Mouse (Mus musculus): ENCODE data around the gene Nup210. TPM values are rescaled to one million over a fixed set of nuclear protein-coding genes. Genes with fewer than 3 reads are reported as not detected.

Nup210 gene
- polyA plus RNA-seq, 1 experiment from 2014 or later: 11.7 TPM

DNA sequence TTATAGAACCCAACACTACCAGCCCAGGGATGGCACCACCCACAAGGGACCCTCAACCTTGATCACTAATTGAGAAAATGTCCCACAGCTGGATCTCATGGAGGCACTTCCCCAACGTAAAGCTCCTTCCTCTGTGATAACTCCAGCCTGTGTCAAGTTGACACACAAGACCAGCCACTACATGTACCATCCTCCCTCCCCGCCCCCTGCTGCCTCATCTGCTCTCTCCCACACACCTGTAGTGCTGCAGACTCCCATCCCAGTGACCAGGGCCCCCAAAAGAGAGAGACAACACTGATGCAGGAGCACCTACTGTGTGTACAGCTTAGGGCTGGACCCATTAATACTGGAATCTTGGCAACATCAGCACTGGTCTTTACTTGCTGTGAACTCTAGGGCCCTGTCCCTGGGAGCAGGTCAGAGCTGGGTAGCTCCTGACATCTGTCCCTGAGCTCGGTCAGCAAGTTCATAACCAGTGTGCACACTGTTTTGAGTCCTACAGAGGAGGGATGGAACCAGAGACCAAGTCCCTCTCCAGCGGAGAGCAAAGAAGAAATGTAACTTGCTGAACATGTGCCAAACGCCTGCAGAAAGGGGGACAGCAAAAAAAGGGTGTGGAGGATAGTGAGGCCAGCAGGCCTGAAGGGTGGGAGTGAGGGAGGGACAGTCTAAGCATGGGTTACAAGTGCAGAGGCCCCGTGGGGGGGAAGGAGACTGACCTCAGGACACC is 45.0 kb upstream of the Nup210 start:
- ATAC-seq (replicated peaks; ENCODE audit: low FRiP score, low read depth) (no peak), DNase-seq (ENCODE audit: low spot score) (no peak)
- TF ChIP-seq CTCF (IDR thresholded peaks at IDR 0.05; ENCODE audit: low read depth): no peak
- Histone ChIP-seq H3K9ac (ENCODE audit: low read depth, low read length) (no peak overlapping the region), H3K36me3 (ENCODE audit: insufficient read depth, low read length) (no peaks in the 10 kb centered on the region; the same call in 1 of the 2 replicates), H3K4me3 (replicated peaks; ENCODE audit: low read depth, low read length) (no peak overlapping the region), H3K4me1 (replicated peaks; ENCODE audit: insufficient read depth, low read length) (peaks cover 11% of the 10 kb centered on the region; the same call in 1 of the 2 replicates), H3K27ac (no peak overlapping the region), H3K27me3 (ENCODE audit: insufficient read depth, low read length) (no peaks in the 10 kb centered on the region), H3K9me3 (replicated peaks; ENCODE audit: low read length) (no peaks in the 10 kb centered on the region), H3K4me2 (ENCODE audit: low read length) (no peak overlapping the region)
- 67% methylated on average over 6 of the region's 6 CpGs for WGBS

DNA sequence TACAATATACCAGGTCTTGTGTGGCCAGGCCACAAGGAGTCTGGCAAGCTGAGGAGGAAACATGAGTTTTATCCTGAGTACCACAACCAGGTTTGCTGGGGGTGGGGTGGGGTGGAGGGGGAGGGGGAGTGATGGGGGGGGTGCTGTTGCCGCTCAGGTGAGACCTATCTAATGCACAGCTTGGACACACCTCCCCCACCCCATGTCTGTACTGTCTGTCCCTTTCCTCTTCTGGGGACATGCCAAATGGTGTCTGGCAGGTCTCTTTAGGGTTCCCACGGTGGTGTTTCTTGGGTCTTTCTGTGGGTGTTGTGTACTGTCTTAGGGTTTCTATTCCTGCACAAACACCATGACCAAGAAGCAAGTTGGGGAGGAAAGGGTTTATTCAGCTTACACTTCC is 44.3 kb upstream of the Nup210 start:
- no peak overlapping the region for H3K27ac ChIP-seq
- H3K36me3 ChIP-seq (ENCODE audit: insufficient read depth, low read length): no peaks in the 10 kb centered on the region
- H3K4me1 ChIP-seq (replicated peaks; ENCODE audit: insufficient read depth, low read length): peaks cover 11% of the 10 kb centered on the region; the same call in 1 of the 2 replicates
- TF ChIP-seq CTCF (IDR thresholded peaks at IDR 0.05; ENCODE audit: low read depth): no peak
- no peak overlapping the region for H3K9ac ChIP-seq (ENCODE audit: low read depth, low read length)
- ATAC-seq (replicated peaks; ENCODE audit: low FRiP score, low read depth): no peak
- no peaks in the 10 kb centered on the region for H3K9me3 ChIP-seq (replicated peaks; ENCODE audit: low read length)
- DNase-seq (ENCODE audit: low spot score): no peak
- 48% methylated on average over 2 of the region's 2 CpGs for WGBS
- no peaks in the 10 kb centered on the region for H3K27me3 ChIP-seq (ENCODE audit: insufficient read depth, low read length)
- H3K4me2 ChIP-seq (ENCODE audit: low read length): no peak overlapping the region
- no peak overlapping the region for H3K4me3 ChIP-seq (replicated peaks; ENCODE audit: low read depth, low read length)

DNA sequence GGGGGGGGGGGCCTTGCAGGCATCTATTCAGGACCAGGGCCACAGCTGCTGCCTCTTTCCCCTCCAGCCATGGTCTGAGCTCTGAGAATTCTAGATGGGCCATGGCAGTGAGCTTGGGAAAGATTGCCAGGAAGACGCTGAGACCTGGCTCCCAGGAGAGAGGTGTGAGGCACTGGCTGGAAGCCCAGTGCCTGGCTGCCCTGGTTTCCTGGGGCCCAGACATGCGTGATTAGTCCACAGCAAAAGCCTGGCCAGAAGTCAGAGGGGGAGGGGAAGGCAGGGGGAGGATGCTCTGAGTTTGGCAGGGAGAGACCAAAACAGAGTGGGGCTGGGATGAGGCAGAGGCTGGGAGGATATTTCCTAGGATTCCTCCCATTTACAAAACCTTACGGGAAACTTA is 43.8 kb upstream of the Nup210 start:
- Histone ChIP-seq H3K9me3 (replicated peaks; ENCODE audit: low read length) (no peaks in the 10 kb centered on the region), H3K9ac (ENCODE audit: low read depth, low read length) (no peak overlapping the region), H3K27me3 (ENCODE audit: insufficient read depth, low read length) (no peaks in the 10 kb centered on the region), H3K4me2 (ENCODE audit: low read length) (no peak overlapping the region), H3K27ac (peak overlapping the region; percentile 19), H3K36me3 (ENCODE audit: insufficient read depth, low read length) (no peaks in the 10 kb centered on the region), H3K4me3 (replicated peaks; ENCODE audit: low read depth, low read length) (no peak overlapping the region), H3K4me1 (replicated peaks; ENCODE audit: insufficient read depth, low read length) (peaks cover 11% of the 10 kb centered on the region; the same call in 1 of the 2 replicates)
- TF ChIP-seq CTCF (IDR thresholded peaks at IDR 0.05; ENCODE audit: low read depth): no peak
- ATAC-seq (replicated peaks; ENCODE audit: low FRiP score, low read depth) (no peak), DNase-seq (ENCODE audit: low spot score) (peak; percentile 19)
- 22% methylated on average over 3 of the region's 3 CpGs for WGBS

GRCm38 (mm10) chr6:91159047-91159446 is 42.4 kb upstream of the Nup210 start:
- H3K27me3 ChIP-seq (ENCODE audit: insufficient read depth, low read length): no peaks in the 10 kb centered on the region
- peak overlapping the region; percentile 21; the same call in 1 of the 2 replicates for H3K4me2 ChIP-seq (ENCODE audit: low read length)
- no peaks in the 10 kb centered on the region for H3K9me3 ChIP-seq (replicated peaks; ENCODE audit: low read length)
- peak overlapping the region; percentile 31; the same call in 1 of the 2 replicates for H3K9ac ChIP-seq (ENCODE audit: low read depth, low read length)
- TF ChIP-seq CTCF (IDR thresholded peaks at IDR 0.05; ENCODE audit: low read depth): no peak
- 67% methylated on average over 9 of the region's 9 CpGs for WGBS
- ATAC-seq (replicated peaks; ENCODE audit: low FRiP score, low read depth): no peak
- H3K27ac ChIP-seq: no peak overlapping the region
- no peak overlapping the region for H3K4me3 ChIP-seq (replicated peaks; ENCODE audit: low read depth, low read length)
- DNase-seq (ENCODE audit: low spot score): no peak
- H3K4me1 ChIP-seq (replicated peaks; ENCODE audit: insufficient read depth, low read length): peaks cover 11% of the 10 kb centered on the region; the same call in 1 of the 2 replicates
- no peaks in the 10 kb centered on the region for H3K36me3 ChIP-seq (ENCODE audit: insufficient read depth, low read length)

GRCm38 (mm10) chr6:91157237-91157570 is 40.6 kb upstream of the Nup210 start:
- peak overlapping the region; percentile 87 for H3K27ac ChIP-seq
- H3K9ac ChIP-seq (ENCODE audit: low read depth, low read length): peak overlapping the region; percentile 68
- peak overlapping the region; percentile 52 for H3K4me3 ChIP-seq (replicated peaks; ENCODE audit: low read depth, low read length)
- peaks cover 11% of the 10 kb centered on the region; the same call in 1 of the 2 replicates for H3K4me1 ChIP-seq (replicated peaks; ENCODE audit: insufficient read depth, low read length)
- no peaks in the 10 kb centered on the region for H3K36me3 ChIP-seq (ENCODE audit: insufficient read depth, low read length)
- no peak for TF ChIP-seq CTCF (IDR thresholded peaks at IDR 0.05; ENCODE audit: low read depth)
- no peak for DNase-seq (ENCODE audit: low spot score)
- no peaks in the 10 kb centered on the region for H3K27me3 ChIP-seq (ENCODE audit: insufficient read depth, low read length)
- H3K4me2 ChIP-seq (ENCODE audit: low read length): peak overlapping the region; percentile 74
- no peak for ATAC-seq (replicated peaks; ENCODE audit: low FRiP score, low read depth)
- WGBS: 34% methylated on average over 6 of the region's 6 CpGs
- H3K9me3 ChIP-seq (replicated peaks; ENCODE audit: low read length): no peaks in the 10 kb centered on the region

GRCm38 (mm10) chr6:91156554-91157236 is 40.1 kb upstream of the Nup210 start, which contains the start of gene Hdac11:
Gene Hdac11, plus strand, starts transcription at chr6:91156665.
- TF ChIP-seq CTCF (IDR thresholded peaks at IDR 0.05; ENCODE audit: low read depth): peak; percentile 16; the same call in 1 of the 2 replicates
- Histone ChIP-seq H3K4me1 (replicated peaks; ENCODE audit: insufficient read depth, low read length) (peaks cover 11% of the 10 kb centered on the region; the same call in 1 of the 2 replicates), H3K9ac (ENCODE audit: low read depth, low read length) (peak within 1 kb of the TSS; percentile 68), H3K4me3 (replicated peaks; ENCODE audit: low read depth, low read length) (peak within 1 kb of the TSS; percentile 52), H3K36me3 (ENCODE audit: insufficient read depth, low read length) (no peaks in the 10 kb centered on the region), H3K27ac (peak within 1 kb of the TSS; percentile 87), H3K9me3 (replicated peaks; ENCODE audit: low read length) (no peaks in the 10 kb centered on the region), H3K4me2 (ENCODE audit: low read length) (peak within 1 kb of the TSS; percentile 74), H3K27me3 (ENCODE audit: insufficient read depth, low read length) (no peaks in the 10 kb centered on the region)
- 1% methylated on average over 38 of the region's 42 CpGs for WGBS
- DNase-seq (ENCODE audit: low spot score) (peak; percentile 96), ATAC-seq (replicated peaks; ENCODE audit: low FRiP score, low read depth) (peak; percentile 97)

Data from kidney, postnatal 0 days (tissue).